Mouse (Mus musculus) cerebellum, adult 2 months (tissue): ENCODE data around the gene Macc1.

Experiments
- CTCF ChIP-seq: fragments of 200-500 bp; IDR thresholded peaks from 2 replicates; pipeline ENCODE4 v1.5.1; 2011; ENCODE audit warnings: low read depth, mild to moderate bottlenecking, control low read depth, low read length, moderate library complexity, borderline replicate concordance; ENCODE audit not compliant: insufficient read depth
- POLR2A ChIP-seq: fragments of 200-500 bp; IDR thresholded peaks from 2 replicates; pipeline ENCODE4 v1.6.1; 2011; ENCODE audit warnings: low read length, control low read depth, borderline replicate concordance; ENCODE audit not compliant: insufficient read depth

GRCm38 (mm10) chr12:119402796-119403195, 88.7 kb downstream of the Macc1 start:
- no peak for TF ChIP-seq POLR2A
- no peak for TF ChIP-seq CTCF
